Mouse (Mus musculus) kidney, adult 2 months (tissue): Measurements from ENCODE around the gene Naa60.

Experiments
- CTCF ChIP-seq: fragments of 200-500 bp; conservative IDR thresholded peaks from 2 replicates; pipeline ENCODE4 v1.5.1; 2011; ENCODE audit warnings: low read depth, mild to moderate bottlenecking, control low read depth, low read length, moderate library complexity, mixed read lengths; ENCODE audit not compliant: insufficient read depth, insufficient read length
- POLR2A ChIP-seq: fragments of 200-500 bp; IDR thresholded peaks from one replicate; pipeline ENCODE4 v1.6.1; 2011; ENCODE audit warnings: low read depth, low read length, control low read depth

- TF ChIP-seq CTCF = no peak
- no peak for TF ChIP-seq POLR2A
Measured at GRCm38 (mm10) chr16:3855776-3856175, 16.4 kb upstream of the Naa60 start.
